Mouse (Mus musculus) small intestine, adult 2 months (tissue): ENCODE data around the gene Trafd1.

ENCODE experiments used
- CTCF ChIP-seq: fragments of 200-500 bp; IDR thresholded peaks from 2 replicates; pipeline ENCODE4 v1.5.1; 2012; ENCODE audit warnings: low read depth, mild to moderate bottlenecking, control low read depth, inconsistent platforms, low read length, moderate library complexity, mixed read lengths; ENCODE audit not compliant: insufficient replicate concordance, insufficient read length; ENCODE audit errors: extremely low read depth
- POLR2A ChIP-seq: fragments of 200-500 bp; IDR thresholded peaks from 2 replicates; pipeline ENCODE4 v1.6.1; 2012; ENCODE audit warnings: low read depth, mild to moderate bottlenecking, control low read depth, inconsistent platforms, low read length, moderate library complexity

GRCm38 (mm10) chr5:121363441-121363840, 22.0 kb downstream of the Trafd1 start:
- no peak for TF ChIP-seq CTCF
- TF ChIP-seq POLR2A = no peak
